Comparison of ENCODE assay signal across 8 mouse cellular contexts in the genomic region with DNA sequence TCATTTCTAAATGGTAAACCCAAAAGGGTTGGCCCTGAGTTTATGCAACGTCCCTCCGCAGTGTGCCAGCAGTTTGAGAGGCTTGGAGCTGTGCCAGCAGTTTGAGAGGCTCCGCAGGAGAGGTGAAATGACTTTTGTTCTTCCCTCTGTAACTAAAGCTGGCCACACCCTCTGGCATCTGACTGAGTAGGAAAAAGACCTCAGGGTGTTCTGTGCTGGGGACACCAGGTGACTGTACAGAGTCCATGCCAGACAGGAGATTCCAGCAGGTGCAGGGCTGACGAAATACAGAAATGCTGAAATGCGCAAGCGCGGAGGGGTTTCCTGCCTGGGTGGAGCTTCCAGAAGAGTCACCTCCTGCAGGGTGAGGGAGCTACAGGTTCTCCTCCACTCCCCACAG. TPM values are rescaled to one million over a fixed set of nuclear protein-coding genes. Genes with fewer than 3 reads are reported as not detected.
A peak's percentile ranks its signal among the peaks of the same experiment; 100 is the strongest.
DNase-seq lines count a peak whose midpoint lies in the region; TF ChIP-seq lines count a peak whose summit lies in the region.

No protein-coding gene starts in this region.

- no peaks in the 10 kb centered on the region for H3K27me3 ChIP-seq in kidney, adult 2 months (replicated peaks; ENCODE audit: control insufficient read depth, insufficient read depth, low read length)

- no peaks in the 10 kb centered on the region for H3K36me3 ChIP-seq in kidney, adult 2 months (ENCODE audit: control insufficient read depth, insufficient read depth, low read length)

- H3K4me3 ChIP-seq in kidney, adult 2 months (ENCODE audit: insufficient read depth, low read depth, low read length), result no peak overlapping the region

- no peak for TF ChIP-seq CTCF in kidney, adult 2 months (conservative IDR thresholded peaks at IDR 0.05; ENCODE audit: insufficient read depth, insufficient read length, low read depth, low read length)

- DNase-seq in gastrocnemius, adult 18-20 months (ENCODE audit: low spot score), result peak; percentile 28
- no peak for DNase-seq in gastrocnemius, adult 8-10 months (ENCODE audit: low spot score in 2 of 2)
- DNase-seq in adrenal gland, adult 18-20 months (ENCODE audit: low spot score in 2 of 2), result peak; percentile 57 to 59
- DNase-seq in gastrocnemius, postnatal 10 days, result peak; percentile 37
- DNase-seq in kidney, adult 2 months, result peak; percentile 96
- peak; percentile 94 for DNase-seq in lung, postnatal 25 days (ENCODE audit: low spot score)
- peak; percentile 76 to 83 for DNase-seq in thymus, adult 18-20 months
- DNase-seq in layer of hippocampus, adult 9-11 months, result no peak

- H3K27ac ChIP-seq in kidney, adult 2 months (ENCODE audit: insufficient read depth, low read depth, low read length), result peak overlapping the region; percentile 71

- peak; percentile 16 for TF ChIP-seq POLR2A in kidney, adult 2 months (IDR thresholded peaks at IDR 0.05; ENCODE audit: low read depth, low read length)

- H3K4me1 ChIP-seq in kidney, adult 2 months (ENCODE audit: control insufficient read depth, insufficient read depth, low read length), result peaks cover 19% of the 10 kb centered on the region

- 9% methylated on average over 7 of the region's 7 CpGs for WGBS in kidney, adult 2 months

RNA-seq across cellular contexts. Expression of gene Psen2, which starts 16.4 kb away (rescaled TPM):
- total RNA-seq in gastrocnemius, adult 18-20 months (2021), result 1 to 10 TPM; 8.2 to 8.4 TPM
- 1 to 10 TPM; 7.2 to 8.1 (median 7.8) TPM for total RNA-seq in gastrocnemius, adult 8-10 months (2022)
- 10 to 100 TPM; 29.0 to 33.0 TPM for total RNA-seq in adrenal gland, adult 18-20 months (2021)
- 10 to 100 TPM; 11.3 to 11.7 TPM for total RNA-seq in gastrocnemius, postnatal 10 days (2021)
- 41.3 and 44.6 TPM in 2 replicates for polyA plus RNA-seq in kidney, adult 2 months (2012; rRNA removed)

RNA-seq across cellular contexts. Expression of gene Itpkb, which starts 50.6 kb away (rescaled TPM):
- total RNA-seq in gastrocnemius, adult 18-20 months (2021), result 10 to 100 TPM; 11.3 to 21.8 TPM
- total RNA-seq in gastrocnemius, adult 8-10 months (2022), result 10 to 100 TPM; 11.9 to 15.9 (median 13.6) TPM
- total RNA-seq in adrenal gland, adult 18-20 months (2021), result 10 to 100 TPM; 49.3 to 58.6 TPM
- total RNA-seq in gastrocnemius, postnatal 10 days (2021), result 10 to 100 TPM; 30.1 to 38.7 TPM
- polyA plus RNA-seq in kidney, adult 2 months (2012; rRNA removed), result 14.1 and 14.9 TPM in 2 replicates

Comparison
In these comparisons a context has a peak if more than half of its experiments do, and no peak if none do; other contexts are left out.
1. DNase-seq: peak in gastrocnemius, adult 18-20 months (single experiment), adrenal gland, adult 18-20 months (2 of 2), gastrocnemius, postnatal 10 days (single experiment), kidney, adult 2 months (single experiment), lung, postnatal 25 days (single experiment) and thymus, adult 18-20 months (2 of 2); none in gastrocnemius, adult 8-10 months (0 of 2) and layer of hippocampus, adult 9-11 months (single experiment).